Mouse (Mus musculus) midbrain, embryonic 11.5 days (tissue): ENCODE measurements at regions not wholly inside any gene's neighbourhood (a gene's known extent, or its start where the extent isn't known, plus 50 kb on each side); places are given as distances from the start of the nearest gene placed in this dataset.

Experiments used
- ATAC-seq: fragments of 200-750 bp; cut with Nextera tagmentation; 2 replicates; pipeline ENCODE4 v1.8.0; 2017; ENCODE audit warnings: moderate TSS enrichment, moderate library complexity; ENCODE audit not compliant: low FRiP score
- DNase-seq: peaks from one replicate; pipeline ENCODE4 v3.0.0; 2015; ENCODE audit warnings: low spot score; ENCODE audit errors: missing footprints
- H3K27ac ChIP-seq: fragments of 300-500 bp; sonication (generic); 2 replicates; pipeline ENCODE4 v1.5.1; 2014; ENCODE audit warnings: low read depth, low read length
- H3K27me3 ChIP-seq: fragments of 300-500 bp; sonication (generic); 2 replicates; pipeline ENCODE4 v1.6.1; 2014; ENCODE audit warnings: mild to moderate bottlenecking, low read length, moderate library complexity, mixed read lengths; ENCODE audit not compliant: control insufficient read depth, insufficient read depth
- H3K36me3 ChIP-seq: fragments of 300-500 bp; sonication (generic); 2 replicates; pipeline ENCODE4 v1.6.1; 2014; ENCODE audit warnings: mild to moderate bottlenecking, low read length, moderate library complexity, mixed read lengths; ENCODE audit not compliant: control insufficient read depth, insufficient read depth
- H3K4me1 ChIP-seq: fragments of 300-500 bp; sonication (generic); 2 replicates; pipeline ENCODE4 v1.6.1; 2014; ENCODE audit warnings: low read length; ENCODE audit not compliant: control insufficient read depth, insufficient read depth
- H3K4me2 ChIP-seq: fragments of 300-500 bp; sonication (generic); 2 replicates; pipeline ENCODE4 v1.6.1; 2014; ENCODE audit warnings: mild to moderate bottlenecking, moderate library complexity
- H3K4me3 ChIP-seq: fragments of 300-500 bp; sonication (generic); 2 replicates; pipeline ENCODE4 v1.5.1; 2014; ENCODE audit warnings: low read depth, low read length
- H3K9ac ChIP-seq: fragments of 300-500 bp; sonication (generic); 2 replicates; pipeline ENCODE4 v1.6.1; 2014; ENCODE audit warnings: low read length
- H3K9me3 ChIP-seq: fragments of 300-500 bp; sonication (generic); 2 replicates; pipeline ENCODE4 v1.6.1; 2016; ENCODE audit warnings: low read length; ENCODE audit not compliant: control insufficient read depth
- WGBS: fragments of 180-500 bp; shearing (Covaris S2); extraction: QIAGEN DNeasy Blood & Tissue Kit; methylation state at CpG from one replicate; pipeline ENCODE4 v1.1.7; 2014; 5-methylcytosine and 5-hydroxymethylcytosine counted together

DNA sequence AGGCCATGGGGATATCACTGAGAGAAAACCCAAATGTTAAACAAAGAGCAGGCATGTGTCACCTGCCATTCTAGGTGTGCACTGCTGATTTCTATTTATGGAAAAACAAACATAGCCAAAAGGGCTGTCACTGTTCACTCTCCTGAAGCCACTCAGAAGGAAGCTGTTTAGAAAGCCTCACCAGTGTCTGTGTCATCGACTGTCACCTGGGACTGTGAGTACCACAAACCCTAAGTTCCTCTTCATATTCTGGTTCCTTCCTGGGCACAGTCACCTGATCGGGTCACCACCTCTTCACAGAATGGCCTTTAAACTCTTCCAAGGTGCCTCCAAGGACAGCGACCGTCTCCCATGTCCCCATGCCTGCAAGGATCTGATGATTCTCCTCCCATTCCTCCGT lies 183.5 kb downstream of the Sptssa start:
- DNase-seq (no peak), ATAC-seq (no peak)
- WGBS: 90% methylated on average over 5 of the region's 5 CpGs
- H3K27ac ChIP-seq: no peak overlapping the region
- H3K4me3 ChIP-seq: no peak overlapping the region
- no peaks in the 10 kb centered on the region for H3K27me3 ChIP-seq
- H3K9ac ChIP-seq: no peak overlapping the region
- H3K9me3 ChIP-seq: no peaks in the 10 kb centered on the region
- H3K4me1 ChIP-seq: no peaks in the 10 kb centered on the region
- no peaks in the 10 kb centered on the region for H3K36me3 ChIP-seq
- H3K4me2 ChIP-seq: no peak overlapping the region

DNA sequence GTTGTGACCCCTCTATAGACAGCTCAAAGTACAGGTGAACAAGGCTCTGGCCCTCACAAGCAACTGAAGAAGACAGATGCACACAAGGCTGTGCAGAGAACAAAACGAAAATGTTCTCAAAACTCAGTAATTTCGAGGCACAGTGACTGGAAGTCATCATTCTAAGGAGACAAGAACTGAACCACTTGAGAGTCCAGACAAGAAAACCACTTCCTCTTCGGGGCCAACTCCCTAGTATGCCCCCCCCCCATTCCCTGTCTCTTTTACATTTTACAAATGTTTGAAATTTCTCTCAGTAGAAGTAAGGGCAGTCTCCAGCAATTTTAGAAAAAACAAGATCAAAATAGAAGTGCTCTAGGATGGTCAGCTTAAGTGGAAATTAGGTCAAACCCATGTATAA lies 184.0 kb downstream of the Sptssa start:
- Histone ChIP-seq H3K27ac (no peak overlapping the region), H3K9ac (no peak overlapping the region), H3K36me3 (no peaks in the 10 kb centered on the region), H3K27me3 (no peaks in the 10 kb centered on the region), H3K4me2 (no peak overlapping the region), H3K4me1 (no peaks in the 10 kb centered on the region), H3K9me3 (no peaks in the 10 kb centered on the region), H3K4me3 (no peak overlapping the region)
- ATAC-seq: no peak
- WGBS: 88% methylated on average over 3 of the region's 3 CpGs
- DNase-seq: no peak

DNA sequence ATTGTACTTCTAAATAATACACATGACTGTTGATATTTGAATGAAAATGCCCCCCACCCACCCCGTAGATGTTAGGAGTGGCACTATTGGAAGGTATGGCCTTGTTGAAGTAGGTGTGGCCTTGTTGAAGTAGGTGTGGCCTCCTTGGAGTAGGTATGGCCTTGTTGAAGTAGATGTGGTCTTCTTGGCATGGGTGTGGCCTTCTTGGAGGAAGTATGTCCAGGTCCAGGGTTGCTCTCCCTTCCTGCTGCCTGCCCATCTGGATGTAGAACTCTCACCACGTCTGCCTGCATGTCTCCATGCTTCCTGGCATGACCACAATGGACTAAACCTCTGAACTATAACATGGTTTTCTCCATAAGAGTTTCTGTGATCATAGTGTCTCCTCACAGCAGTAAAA lies 188.7 kb downstream of the Sptssa start:
- Histone ChIP-seq H3K27ac (no peak overlapping the region), H3K9ac (no peak overlapping the region), H3K27me3 (no peaks in the 10 kb centered on the region), H3K36me3 (no peaks in the 10 kb centered on the region), H3K4me2 (no peak overlapping the region), H3K9me3 (no peaks in the 10 kb centered on the region), H3K4me1 (no peaks in the 10 kb centered on the region), H3K4me3 (no peak overlapping the region)
- ATAC-seq (no peak), DNase-seq (no peak)
- 76% methylated on average over 2 of the region's 2 CpGs for WGBS

DNA sequence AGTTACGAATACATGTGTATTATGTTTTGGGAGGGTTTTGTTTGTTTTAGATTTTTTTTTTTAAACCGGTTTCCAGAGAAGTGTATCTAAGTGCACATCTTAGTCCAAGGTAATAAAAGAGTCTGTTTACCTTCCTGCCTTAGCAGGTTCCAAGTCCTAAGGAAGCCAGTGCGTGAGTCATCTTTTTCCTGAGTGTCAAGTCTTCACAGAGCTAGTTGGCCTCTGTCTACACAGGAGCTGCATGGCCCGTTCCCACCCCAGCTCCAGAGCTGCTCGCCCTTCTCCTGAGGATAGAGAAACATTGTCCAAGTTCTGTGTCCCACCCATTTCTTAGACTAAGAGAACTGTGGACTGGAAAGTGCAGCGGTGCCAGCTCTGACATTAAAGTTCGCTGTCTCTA lies 192.6 kb downstream of the Sptssa start:
- ATAC-seq: no peak

DNA sequence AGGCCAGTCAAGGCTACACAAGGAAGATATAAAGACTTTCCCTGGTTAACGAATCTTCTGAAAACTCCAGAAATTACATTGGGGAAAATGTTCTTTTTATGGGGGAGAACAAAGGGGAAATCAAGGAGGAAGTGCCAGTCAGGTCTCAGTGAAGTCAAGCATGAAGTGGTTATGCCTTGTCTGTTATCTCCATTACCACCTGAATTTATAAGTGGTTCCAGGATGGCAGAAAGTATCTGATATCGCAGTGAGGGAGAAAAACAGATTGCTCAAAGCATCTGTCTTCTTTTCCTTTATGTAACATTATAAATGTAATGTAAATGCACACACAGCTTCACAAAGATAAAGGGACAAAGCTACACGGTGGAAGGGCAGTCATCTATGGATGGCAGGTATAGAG lies 195.0 kb downstream of the Sptssa start:
- 87% methylated on average over 3 of the region's 3 CpGs for WGBS
- Histone ChIP-seq H3K27me3 (no peaks in the 10 kb centered on the region), H3K9ac (no peak overlapping the region), H3K4me3 (no peak overlapping the region), H3K4me2 (no peak overlapping the region), H3K36me3 (no peaks in the 10 kb centered on the region), H3K27ac (no peak overlapping the region), H3K9me3 (no peaks in the 10 kb centered on the region), H3K4me1 (no peaks in the 10 kb centered on the region)
- ATAC-seq (no peak), DNase-seq (peak; percentile 44)

More for the DNA sequence above, 192.6 kb downstream of the Sptssa start:
- H3K27me3 ChIP-seq: no peaks in the 10 kb centered on the region
- H3K4me2 ChIP-seq: no peak overlapping the region
- no peak for DNase-seq
- no peak overlapping the region for H3K4me3 ChIP-seq
- H3K36me3 ChIP-seq: no peaks in the 10 kb centered on the region
- no peaks in the 10 kb centered on the region for H3K4me1 ChIP-seq
- H3K9me3 ChIP-seq: no peaks in the 10 kb centered on the region
- no peak overlapping the region for H3K9ac ChIP-seq
- H3K27ac ChIP-seq: no peak overlapping the region
- 89% methylated on average over 7 of the region's 7 CpGs for WGBS

DNA sequence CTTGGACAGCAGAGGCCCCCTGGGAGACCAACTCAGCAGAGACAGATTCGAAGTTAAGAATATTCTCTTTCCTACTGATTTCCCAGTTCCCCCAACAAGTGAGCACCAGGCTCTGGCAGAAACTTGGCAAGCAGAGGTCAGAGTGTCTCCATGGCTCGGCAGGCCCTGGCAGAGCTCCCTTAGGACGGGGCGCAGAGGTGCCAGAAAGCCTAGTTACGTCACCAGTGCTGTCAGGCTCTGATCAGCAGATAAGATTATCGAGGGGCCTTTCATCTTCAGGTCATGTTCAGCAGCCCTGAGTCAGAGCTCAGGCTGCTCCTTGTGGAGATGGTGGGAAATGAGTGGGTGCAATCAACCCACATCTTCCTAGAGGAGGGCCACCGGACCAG lies 196.2 kb downstream of the Sptssa start:
- ATAC-seq (no peak), DNase-seq (no peak)
- no peak overlapping the region for H3K4me3 ChIP-seq
- no peaks in the 10 kb centered on the region for H3K36me3 ChIP-seq
- H3K4me1 ChIP-seq: no peaks in the 10 kb centered on the region
- WGBS: 90% methylated on average over 7 of the region's 7 CpGs
- H3K27me3 ChIP-seq: no peaks in the 10 kb centered on the region
- no peak overlapping the region for H3K9ac ChIP-seq
- H3K27ac ChIP-seq: no peak overlapping the region
- no peak overlapping the region for H3K4me2 ChIP-seq
- H3K9me3 ChIP-seq: no peaks in the 10 kb centered on the region

DNA sequence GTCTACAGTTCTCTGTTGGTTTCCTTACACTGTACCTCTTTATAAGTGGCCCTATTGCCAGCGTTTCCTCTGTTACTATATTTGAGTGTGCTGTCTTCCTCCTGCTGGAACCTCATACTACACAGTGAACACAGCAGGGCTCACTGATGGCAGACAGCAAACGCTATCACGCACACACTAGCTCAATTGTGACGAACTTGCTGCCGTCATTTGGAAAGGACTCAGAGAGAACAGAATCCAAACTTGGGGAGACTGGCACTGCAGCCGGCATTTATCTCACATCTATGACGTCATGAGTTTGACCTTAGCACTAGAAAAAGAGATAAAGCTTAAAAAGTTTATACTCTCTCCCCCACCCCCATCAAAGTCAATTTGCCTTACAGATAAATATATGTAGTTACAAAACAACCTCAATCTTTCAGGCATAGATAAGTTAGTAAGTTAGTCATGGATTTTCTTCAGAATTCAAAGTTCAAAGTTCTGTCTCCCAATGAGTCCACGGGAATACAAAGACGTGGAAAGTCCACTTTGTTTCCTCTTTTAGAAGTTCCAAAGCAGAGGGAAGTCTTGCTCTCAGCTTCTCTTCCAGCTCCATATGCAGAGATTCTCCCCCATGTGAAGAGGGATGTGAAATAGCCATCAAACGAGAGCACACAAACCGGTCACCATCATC lies 196.8 kb downstream of the Sptssa start:
- no peaks in the 10 kb centered on the region for H3K9me3 ChIP-seq
- H3K9ac ChIP-seq: no peak overlapping the region
- H3K27me3 ChIP-seq: no peaks in the 10 kb centered on the region
- no peak overlapping the region for H3K4me3 ChIP-seq
- ATAC-seq (no peak), DNase-seq (no peak)
- WGBS: 84% methylated on average over 11 of the region's 11 CpGs
- no peaks in the 10 kb centered on the region for H3K4me1 ChIP-seq
- H3K36me3 ChIP-seq: no peaks in the 10 kb centered on the region
- no peak overlapping the region for H3K4me2 ChIP-seq
- H3K27ac ChIP-seq: no peak overlapping the region

DNA sequence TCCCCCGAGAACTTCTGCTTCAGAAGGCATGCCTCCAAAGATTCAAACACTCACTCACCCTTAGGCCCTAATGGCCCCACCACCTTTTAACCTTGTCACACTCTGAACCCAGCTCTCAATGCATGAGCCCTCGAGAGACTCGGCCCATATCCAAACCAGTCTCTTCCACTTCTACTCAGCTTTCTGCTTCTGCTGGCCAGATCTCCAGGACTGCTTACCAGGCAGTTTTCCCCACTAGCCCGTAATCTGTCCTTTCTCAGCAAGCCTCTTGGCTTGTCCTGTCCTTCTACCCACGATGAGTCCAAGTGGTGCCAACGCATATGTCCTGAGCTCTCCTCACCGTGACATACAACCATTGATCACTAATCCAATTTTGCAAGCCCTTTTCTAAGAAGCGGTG lies 199.6 kb downstream of the Sptssa start:
- Histone ChIP-seq H3K27me3 (no peaks in the 10 kb centered on the region), H3K4me3 (no peak overlapping the region), H3K27ac (no peak overlapping the region), H3K4me2 (no peak overlapping the region), H3K9ac (no peak overlapping the region), H3K9me3 (no peaks in the 10 kb centered on the region), H3K36me3 (no peaks in the 10 kb centered on the region), H3K4me1 (no peaks in the 10 kb centered on the region)
- WGBS: 86% methylated on average over 8 of the region's 8 CpGs
- DNase-seq (no peak), ATAC-seq (no peak)

DNA sequence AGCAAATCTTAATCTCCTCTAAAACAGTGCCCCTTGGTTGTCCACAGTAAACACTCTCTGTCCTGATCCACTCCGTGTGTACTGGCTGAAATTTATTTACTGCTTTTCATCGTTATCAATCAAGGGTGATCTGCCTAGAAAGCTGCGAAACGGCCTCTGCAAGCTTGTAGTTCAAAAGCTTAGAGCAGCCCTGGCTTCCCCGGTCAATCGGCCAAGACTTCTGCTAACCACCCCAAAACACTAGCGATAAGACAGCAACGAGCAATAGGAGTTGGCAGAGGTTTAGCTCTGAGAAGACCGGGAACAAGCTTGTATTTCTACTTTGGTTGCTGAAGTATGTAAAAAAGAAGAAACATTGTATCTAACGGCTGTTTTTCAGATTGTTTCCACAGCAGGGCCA lies 201.8 kb downstream of the Sptssa start:
- 92% methylated on average over 10 of the region's 10 CpGs for WGBS
- no peaks in the 10 kb centered on the region for H3K9me3 ChIP-seq
- DNase-seq (no peak), ATAC-seq (no peak)
- H3K36me3 ChIP-seq: no peaks in the 10 kb centered on the region
- no peak overlapping the region for H3K27ac ChIP-seq
- H3K27me3 ChIP-seq: no peaks in the 10 kb centered on the region
- H3K4me3 ChIP-seq: no peak overlapping the region
- H3K4me1 ChIP-seq: no peaks in the 10 kb centered on the region
- no peak overlapping the region for H3K4me2 ChIP-seq
- H3K9ac ChIP-seq: no peak overlapping the region

DNA sequence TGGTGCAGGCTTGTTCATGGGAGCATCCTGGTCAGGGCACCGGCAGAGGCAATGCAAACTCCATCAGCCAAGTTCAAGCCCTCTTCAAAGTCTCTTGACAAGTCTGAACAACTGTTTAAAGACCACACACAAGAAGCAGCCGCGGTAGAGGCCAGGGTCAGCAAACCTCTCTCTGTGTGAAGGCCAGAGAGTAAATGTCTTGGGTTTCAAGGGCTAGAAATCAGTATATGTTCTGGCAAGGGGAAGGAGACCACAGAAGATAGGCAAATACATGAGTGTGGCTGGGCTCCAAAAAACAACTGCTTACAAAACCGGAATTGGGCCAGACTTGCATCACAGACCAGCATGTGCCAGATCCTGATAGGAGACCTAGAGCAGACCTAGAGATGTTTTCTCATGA lies 203.0 kb downstream of the Sptssa start:
- Histone ChIP-seq H3K27me3 (no peaks in the 10 kb centered on the region), H3K9ac (no peak overlapping the region), H3K4me2 (no peak overlapping the region), H3K9me3 (no peaks in the 10 kb centered on the region), H3K4me1 (no peaks in the 10 kb centered on the region), H3K36me3 (no peaks in the 10 kb centered on the region), H3K27ac (no peak overlapping the region), H3K4me3 (no peak overlapping the region)
- WGBS: 88% methylated on average over 4 of the region's 4 CpGs
- ATAC-seq (no peak), DNase-seq (no peak)
